Mouse (Mus musculus): ENCODE data around the gene Tgm2.

DNA sequence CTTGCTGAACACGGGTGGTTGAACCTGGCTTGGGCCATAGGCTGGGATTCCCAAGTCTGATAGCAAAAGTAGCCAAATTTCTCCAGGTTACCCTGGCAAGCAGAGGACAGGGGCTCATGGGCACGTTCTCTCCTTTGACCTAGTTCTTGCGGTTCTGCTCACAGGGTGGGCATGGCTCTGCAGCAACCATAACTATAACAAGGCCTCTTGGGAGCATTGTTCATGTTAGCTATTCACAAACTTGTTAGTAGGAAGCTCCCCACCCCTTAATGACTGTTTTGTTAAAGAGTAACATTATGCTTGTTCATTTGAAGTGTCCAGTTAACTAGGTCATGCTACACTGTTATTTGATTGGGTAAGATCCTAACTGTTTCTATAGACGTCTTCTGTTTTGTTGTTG is 19.5 kb upstream of the Tgm2 start:
- no peak for TF ChIP-seq CTCF (IDR thresholded peaks at IDR 0.05)
- TF ChIP-seq EP300 (IDR thresholded peaks at IDR 0.05): no peak
